Mouse (Mus musculus): ENCODE measurements at regions not wholly inside any gene's neighbourhood (a gene's known extent, or its start where the extent isn't known, plus 50 kb on each side); places are given as distances from the start of the nearest gene placed in this dataset.

DNA sequence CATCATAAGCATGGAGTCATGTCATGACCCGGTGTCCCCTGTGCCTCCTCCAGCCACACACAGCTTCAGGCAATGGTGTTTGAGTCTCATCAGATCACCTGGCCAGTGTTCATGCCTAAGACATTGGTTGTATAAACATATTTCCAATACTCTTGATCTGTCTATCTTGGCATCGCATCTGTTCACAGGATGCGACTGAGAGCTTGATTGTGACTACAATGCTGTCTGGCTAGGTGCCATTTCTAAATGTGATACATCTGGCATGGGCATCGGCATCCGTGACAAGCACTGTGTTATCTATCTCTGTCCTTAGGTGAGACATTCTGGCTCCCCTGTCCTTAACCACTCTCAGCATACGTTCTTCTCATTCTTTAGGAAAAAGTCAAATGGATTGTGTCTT, 102.3 kb upstream of the Fut8 start:
- DNase-seq (ENCODE audit: low spot score in 2 of 2): no peak

DNA sequence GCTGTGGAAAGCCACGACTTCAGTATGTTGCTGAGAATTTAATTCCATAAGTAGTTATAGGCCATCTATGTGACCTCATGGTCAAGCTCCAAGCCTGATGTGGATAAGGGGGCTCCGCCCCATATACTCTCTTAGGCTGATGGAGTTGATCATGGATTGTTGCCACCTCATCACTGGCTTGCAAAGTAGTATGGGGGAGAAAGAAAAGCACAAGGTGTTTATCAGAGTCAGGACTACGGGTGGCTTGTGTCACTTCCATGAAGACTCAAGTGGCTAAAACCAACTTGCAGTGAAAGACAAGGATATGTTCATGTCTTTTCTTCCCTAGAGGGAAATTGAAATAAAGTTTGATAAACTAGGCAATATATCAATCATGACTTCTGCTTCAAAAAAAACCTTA, 102.9 kb upstream of the Fut8 start:
- no peak for DNase-seq (ENCODE audit: low spot score in 2 of 2)

DNA sequence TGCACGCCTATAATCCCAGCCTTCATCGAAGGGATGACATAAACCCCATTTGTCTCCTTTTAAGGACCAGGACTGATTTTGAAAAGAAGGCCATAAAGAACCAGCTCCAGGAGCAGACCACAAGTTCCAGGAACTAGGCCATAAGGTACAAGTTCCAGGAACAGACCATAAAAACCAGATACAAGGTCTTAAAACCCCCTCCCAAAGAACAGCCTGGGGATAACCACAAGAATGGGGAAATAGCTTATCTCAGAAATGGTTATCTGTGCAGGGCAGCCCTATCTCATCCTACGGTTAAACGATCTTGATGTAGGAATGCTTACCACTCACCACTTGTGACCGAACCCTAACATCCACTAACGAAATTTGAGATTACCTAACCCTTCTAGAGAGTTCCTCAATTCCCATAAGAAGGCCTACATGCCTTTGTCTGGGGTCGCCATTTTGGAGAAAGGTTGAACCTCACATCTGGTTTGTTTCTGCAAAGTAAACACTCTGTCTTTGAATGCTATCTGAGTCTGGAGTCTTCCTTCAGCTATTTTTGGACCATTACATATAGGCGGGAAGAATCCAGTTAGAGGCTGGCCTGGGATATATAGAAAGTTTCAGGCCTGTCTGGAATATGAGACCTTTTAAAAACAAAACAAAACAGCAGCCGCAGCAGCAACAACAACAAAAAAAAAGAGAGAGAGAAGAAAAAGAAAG, 103.5 kb upstream of the Fut8 start:
- DNase-seq (ENCODE audit: low spot score in 2 of 2): no peak

- DNase-seq (ENCODE audit: low spot score in 2 of 2): no peak
Observed at GRCm38 (mm10) chr12:77133465-77134305, 104.2 kb upstream of the Fut8 start.

DNA sequence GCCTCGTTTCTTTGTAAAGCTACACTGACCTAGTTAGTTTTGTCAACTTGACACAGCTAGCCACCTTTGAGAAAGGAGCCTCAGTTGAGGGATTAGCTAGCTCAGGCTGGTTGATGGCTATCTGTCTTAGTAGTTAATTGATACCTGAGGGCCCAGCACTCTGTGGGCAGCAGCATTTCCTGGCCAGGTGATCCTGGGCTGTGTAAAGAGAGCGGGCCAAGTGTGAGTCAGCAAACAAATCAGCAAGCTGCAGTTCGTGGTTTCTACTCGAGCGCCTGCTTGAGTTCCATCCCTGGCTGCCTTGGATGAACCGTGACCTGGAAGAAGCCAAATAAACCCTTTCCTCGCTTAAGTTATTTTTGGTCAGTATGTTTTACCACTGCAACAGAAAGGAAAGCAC, 106.6 kb upstream of the Fut8 start:
- peak; percentile 16 to 17 for DNase-seq (ENCODE audit: low spot score in 2 of 2)

GRCm38 (mm10) chr12:77130526-77130925, 107.4 kb upstream of the Fut8 start:
- DNase-seq (ENCODE audit: low spot score in 2 of 2): peak in 1 of 2 experiments; percentile 18

- no peak for DNase-seq (ENCODE audit: low spot score in 2 of 2)
Observed at GRCm38 (mm10) chr12:77124267-77124666, 113.7 kb upstream of the Fut8 start.

DNA sequence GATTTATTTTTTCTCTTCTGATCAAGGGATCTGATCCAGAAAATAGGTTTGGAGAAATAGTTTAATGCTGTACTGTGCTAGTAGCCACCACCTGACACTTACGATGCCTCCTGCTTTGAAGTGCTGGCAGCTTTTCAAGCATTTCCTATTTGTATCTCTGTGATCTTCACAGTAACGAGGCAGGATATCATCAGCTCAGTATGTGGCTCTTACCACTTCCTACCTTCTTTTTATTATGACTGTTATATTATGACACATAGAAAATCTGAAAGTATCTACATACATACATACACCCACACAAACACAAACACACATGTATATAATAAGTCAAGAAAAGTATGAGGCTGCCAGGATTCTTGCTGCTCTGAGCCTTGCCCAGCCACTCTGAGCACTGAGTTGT, 124.4 kb upstream of the Fut8 start:
- no peak for DNase-seq (ENCODE audit: low spot score in 2 of 2)

- no peak for DNase-seq (ENCODE audit: low spot score in 2 of 2)
Observed at GRCm38 (mm10) chr12:77112133-77112532, 125.8 kb upstream of the Fut8 start.

GRCm38 (mm10) chr12:77107251-77107650, 130.7 kb upstream of the Fut8 start:
- no peak for DNase-seq (ENCODE audit: low spot score in 2 of 2)

DNA sequence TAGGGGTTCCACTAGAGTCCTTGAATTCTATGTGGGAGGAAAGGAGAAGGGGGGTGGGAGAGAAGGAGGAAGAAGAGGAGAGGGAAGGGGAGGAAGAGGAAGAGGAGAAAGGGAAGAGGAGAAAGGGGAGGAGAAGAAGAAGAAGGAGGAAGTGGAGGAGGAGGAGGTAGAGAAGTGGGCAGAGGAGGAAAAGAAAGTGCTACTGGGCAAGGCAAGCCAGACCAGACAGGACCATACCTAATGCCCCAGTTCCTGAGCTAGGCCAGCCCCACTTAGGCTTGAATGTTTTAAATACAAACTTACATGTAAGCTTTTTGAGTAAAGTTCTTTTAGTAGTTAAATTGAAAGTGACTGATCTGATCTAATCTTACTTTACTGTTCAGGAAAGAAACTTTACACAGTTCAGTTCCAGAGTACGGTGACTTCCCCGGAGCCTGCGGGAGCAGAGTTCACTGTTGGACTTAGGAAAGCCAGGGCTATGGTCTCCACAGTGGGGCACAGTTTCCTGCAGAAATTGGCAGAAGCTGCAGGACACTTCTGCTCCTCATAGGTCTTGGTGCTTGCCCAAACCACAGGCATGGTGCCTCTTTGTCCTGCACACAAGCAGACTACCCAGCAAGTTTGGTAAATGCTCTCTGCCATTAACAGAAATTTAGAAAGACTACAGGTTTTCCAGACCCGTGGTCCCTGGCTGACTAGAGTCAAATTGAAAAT, 131.9 kb upstream of the Fut8 start:
- no peak for DNase-seq (ENCODE audit: low spot score in 2 of 2)

DNA sequence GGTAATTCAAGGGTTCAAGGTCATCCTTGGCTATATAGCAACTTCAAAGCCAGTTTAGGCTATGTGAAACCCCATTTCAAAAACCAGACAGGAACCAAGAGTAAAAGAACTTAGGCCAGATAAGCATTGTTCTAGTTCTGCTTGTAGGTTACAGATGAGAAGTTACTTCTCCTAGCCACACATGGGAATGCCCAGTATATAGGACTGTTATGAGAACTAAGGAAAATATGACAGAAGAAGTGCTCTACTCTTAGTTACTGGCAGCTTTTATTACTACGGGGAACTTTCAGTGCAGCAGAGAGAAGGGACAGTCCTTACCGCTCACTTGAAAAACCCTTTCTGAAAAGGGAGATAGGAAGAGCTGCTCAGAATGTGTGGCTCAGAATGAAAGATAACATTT, 137.4 kb upstream of the Fut8 start:
- no peak for DNase-seq (ENCODE audit: low spot score in 2 of 2)

DNA sequence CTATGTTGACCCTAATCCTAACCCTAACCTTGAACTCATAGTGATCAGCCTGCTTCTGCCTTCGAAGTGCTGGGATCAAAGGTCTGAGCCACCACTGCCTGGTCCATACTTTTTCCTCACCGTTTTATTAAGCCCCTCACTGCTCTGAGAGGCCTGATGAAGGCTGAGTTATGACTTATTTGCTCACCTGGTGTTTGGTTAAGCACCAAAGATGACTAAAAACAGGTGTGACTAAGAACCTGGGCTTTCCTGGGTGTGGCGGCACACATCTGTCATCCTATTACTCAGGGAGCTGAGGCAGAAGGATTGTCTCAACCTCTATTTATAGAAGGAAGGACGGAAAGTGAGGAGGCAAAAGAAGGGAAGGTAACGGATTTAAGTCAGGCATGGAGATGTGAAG, 137.5 kb upstream of the Max start:
- no peak for DNase-seq (ENCODE audit: low spot score in 2 of 2)

GRCm38 (mm10) chr12:77098821-77099220, 136.8 kb upstream of the Max start:
- DNase-seq (ENCODE audit: low spot score in 2 of 2): no peak

DNA sequence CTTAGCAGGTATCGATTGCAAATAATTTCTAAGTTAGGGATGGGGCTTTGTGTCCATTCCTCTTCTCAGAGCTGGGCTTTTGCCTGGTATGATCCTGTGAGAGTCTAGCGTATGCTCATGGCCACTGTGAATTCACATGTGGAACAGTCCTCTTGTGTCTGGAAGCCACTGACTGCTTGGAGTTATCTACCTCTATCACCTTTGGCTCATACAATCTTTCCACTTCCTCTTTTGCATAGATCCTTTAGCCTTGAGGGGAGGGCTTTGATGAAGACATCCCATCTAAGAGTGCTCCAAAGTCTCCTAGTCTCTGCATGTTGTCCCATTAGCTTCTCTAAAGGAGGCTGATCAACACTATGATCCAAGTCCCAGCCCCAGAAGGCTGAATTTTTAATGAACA, 135.8 kb upstream of the Max start:
- no peak for DNase-seq (ENCODE audit: low spot score in 2 of 2)

- no peak for DNase-seq (ENCODE audit: low spot score in 2 of 2)
Observed at GRCm38 (mm10) chr12:77096461-77096860, 134.5 kb upstream of the Max start.

GRCm38 (mm10) chr12:77094999-77095915, 133.3 kb upstream of the Max start:
- DNase-seq (ENCODE audit: low spot score in 2 of 2): no peak

- no peak for DNase-seq (ENCODE audit: low spot score in 2 of 2)
Observed at GRCm38 (mm10) chr12:77094168-77094567, 132.2 kb upstream of the Max start.

DNA sequence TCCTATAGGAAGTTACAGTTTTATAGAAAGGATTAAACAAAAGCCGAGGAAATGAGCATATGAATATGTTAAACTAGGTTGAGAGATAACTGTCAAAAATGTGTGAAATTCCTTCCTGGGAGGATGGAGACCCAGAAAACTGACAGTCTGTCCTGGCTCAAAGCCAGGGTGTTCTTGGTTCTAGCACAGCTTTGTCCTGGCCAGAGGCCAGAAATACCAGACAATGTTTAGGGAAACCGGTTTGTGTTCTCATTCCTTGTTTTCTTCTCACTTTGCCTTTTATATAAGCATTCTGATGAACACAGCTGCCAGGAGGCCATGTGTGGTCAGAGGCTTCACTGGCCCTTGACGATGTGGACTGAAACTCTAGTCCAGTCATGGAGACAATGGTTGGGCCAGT, 130.7 kb upstream of the Max start:
- DNase-seq (ENCODE audit: low spot score in 2 of 2): no peak

DNA sequence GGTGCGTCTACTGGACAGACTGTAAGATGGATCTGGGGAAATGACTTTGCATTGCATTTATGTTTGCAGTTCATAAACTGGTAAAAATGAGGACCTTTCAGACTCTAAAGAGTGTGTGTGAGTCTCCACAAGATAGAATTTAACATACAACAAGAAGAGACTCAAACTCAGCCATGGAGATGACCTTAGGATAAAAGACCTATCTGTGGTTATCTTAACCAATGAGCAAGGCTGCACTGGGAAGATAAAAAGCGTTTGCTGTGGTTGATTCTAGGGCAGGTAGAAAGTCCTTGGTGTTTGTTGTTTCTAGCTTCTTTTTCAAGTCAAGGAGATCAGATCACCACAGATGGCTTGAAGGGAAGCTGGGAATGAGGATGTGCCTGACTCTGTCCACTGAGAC, 130.1 kb upstream of the Max start:
- DNase-seq (ENCODE audit: low spot score in 2 of 2): no peak

GRCm38 (mm10) chr12:77091700-77092099, 129.7 kb upstream of the Max start:
- no peak for DNase-seq (ENCODE audit: low spot score in 2 of 2)

DNA sequence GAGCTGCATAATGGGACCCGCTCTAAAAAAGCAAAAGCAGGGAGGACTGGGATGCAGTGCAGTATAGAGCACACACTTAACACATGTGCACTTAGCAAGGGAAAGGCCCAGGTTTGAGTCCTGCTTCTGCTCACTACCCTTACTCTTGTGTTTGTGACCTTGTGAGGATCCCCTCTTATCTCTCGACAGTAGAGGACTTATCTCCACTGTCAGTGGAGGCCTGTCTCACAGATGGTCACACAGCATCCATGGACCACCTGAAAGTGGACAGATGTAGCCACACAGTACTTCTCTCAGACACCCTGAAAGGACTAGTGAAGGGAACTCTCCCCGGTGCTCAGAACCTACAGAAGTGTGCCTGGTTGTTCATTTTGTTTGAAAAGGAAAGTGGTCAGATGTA, 128.5 kb upstream of the Max start:
- DNase-seq (ENCODE audit: low spot score in 2 of 2): no peak
